Mouse (Mus musculus) CH12.LX (cell line): Measurements from ENCODE around the gene Rpl26. TPM values are rescaled to one million over a fixed set of nuclear protein-coding genes. Genes with fewer than 3 reads are reported as not detected.

ENCODE experiments used
- DNase-seq: peaks from one replicate; pipeline ENCODE4 v3.0.0-alpha.2; 2013; ENCODE audit errors: extremely low read depth
- H3K27ac ChIP-seq: 2 replicates; pipeline ENCODE4 v1.5.1; 2012; ENCODE audit warnings: low read depth, mild to moderate bottlenecking, control low read depth, moderate library complexity; ENCODE audit not compliant: insufficient read depth
- H3K27me3 ChIP-seq: replicated peaks from 2 replicates; pipeline ENCODE3; 2012; ENCODE audit warnings: inconsistent platforms
- H3K36me3 ChIP-seq, 2 experiments: replicated peaks in 1 of 2; 2 replicates each; pipeline versions ENCODE3 to v1.6.1; 2012; ENCODE audit warnings: inconsistent platforms in 1 of 2, low read length in 1 of 2, mild to moderate bottlenecking in 1 of 2, mixed read lengths in 1 of 2, moderate library complexity in 1 of 2; ENCODE audit not compliant: control insufficient read depth in 1 of 2, insufficient read depth in 1 of 2
- H3K4me1 ChIP-seq, 2 experiments: 2 replicates each; pipeline ENCODE4 v1.6.1; 2012; ENCODE audit warnings: inconsistent platforms in 1 of 2, moderate library complexity in 1 of 2; ENCODE audit not compliant: insufficient read depth in 2 of 2, control insufficient read depth in 1 of 2
- H3K4me2 ChIP-seq: 2 replicates; pipeline ENCODE4 v1.6.1; 2012; ENCODE audit warnings: low read depth, mild to moderate bottlenecking, control low read depth; ENCODE audit not compliant: poor library complexity, insufficient read depth, severe bottlenecking
- H3K4me3 ChIP-seq, 3 experiments: fragments of 150-350 bp in 1 of 3; sonication (generic) in 1 of 3; replicated peaks in 1 of 3; 2 replicates each; pipeline versions ENCODE3 to v1.5.1; 2011 to 2012; ENCODE audit warnings: low read depth in 2 of 3, low read length in 2 of 3, mild to moderate bottlenecking in 2 of 3, moderate library complexity in 2 of 3, control low read depth in 1 of 3, improper control_type of control experiment in 1 of 3, inconsistent platforms in 1 of 3, mixed read lengths in 1 of 3; ENCODE audit not compliant: poor library complexity in 1 of 3
- H3K79me2 ChIP-seq: replicated peaks from 2 replicates; pipeline ENCODE4 v1.6.1; 2012; ENCODE audit warnings: mild to moderate bottlenecking, moderate library complexity; ENCODE audit not compliant: control insufficient read depth, poor library complexity, insufficient read depth, severe bottlenecking; ENCODE audit errors: extremely low read depth
- H3K9ac ChIP-seq: 2 replicates; pipeline ENCODE4 v1.6.1; 2012; ENCODE audit warnings: low read depth, mild to moderate bottlenecking, control low read depth, moderate library complexity; ENCODE audit not compliant: insufficient read depth
- H3K9me3 ChIP-seq: replicated peaks from 2 replicates; pipeline ENCODE3; 2012; ENCODE audit warnings: low read length, inconsistent platforms, mixed read lengths
- CHD1 ChIP-seq: IDR thresholded peaks from 2 replicates; pipeline ENCODE4 v1.6.1; 2012; ENCODE audit warnings: low read depth, low read length, improper control_type of control experiment, inconsistent platforms
- CHD2 ChIP-seq: IDR thresholded peaks from 2 replicates; pipeline ENCODE4 v1.6.1; 2011; ENCODE audit warnings: low read length, improper control_type of control experiment
- CTCF ChIP-seq, 2 experiments: IDR thresholded peaks in 1 of 2; conservative IDR thresholded peaks in 1 of 2; 2 replicates each; pipeline ENCODE4 v1.5.1; 2011 to 2012; ENCODE audit warnings: low read depth in 2 of 2, low read length in 2 of 2, improper control_type of control experiment in 1 of 2, inconsistent platforms in 1 of 2, mild to moderate bottlenecking in 1 of 2, moderate library complexity in 1 of 2
- E2F4 ChIP-seq: IDR thresholded peaks from 2 replicates; pipeline ENCODE4 v1.6.1; 2011; ENCODE audit warnings: low read depth, low read length, improper control_type of control experiment; ENCODE audit not compliant: insufficient replicate concordance
- ELF1 ChIP-seq: IDR thresholded peaks from 2 replicates; pipeline ENCODE4 v1.6.1; 2014; ENCODE audit warnings: low read depth, mild to moderate bottlenecking, inconsistent platforms, low read length, improper control_type of control experiment
- EP300 ChIP-seq: IDR thresholded peaks from 2 replicates; pipeline ENCODE4 v1.6.1; 2011; ENCODE audit warnings: low read length, improper control_type of control experiment
- HCFC1 ChIP-seq: IDR thresholded peaks from 2 replicates; pipeline ENCODE4 v1.6.1; 2012; ENCODE audit warnings: low read depth, mild to moderate bottlenecking, inconsistent platforms, low read length, improper control_type of control experiment
- IRF4 ChIP-seq: IDR thresholded peaks from 2 replicates; pipeline ENCODE4 v1.6.1; 2014; ENCODE audit warnings: low read depth, mild to moderate bottlenecking, inconsistent platforms, low read length, improper control_type of control experiment
- JUND ChIP-seq: conservative IDR thresholded peaks from 2 replicates; pipeline ENCODE4 v1.6.1; 2011; ENCODE audit warnings: low read depth, low read length, improper control_type of control experiment
- MAX ChIP-seq: IDR thresholded peaks from 2 replicates; pipeline ENCODE4 v1.6.1; 2011; ENCODE audit warnings: low read length, improper control_type of control experiment
- MEF2A ChIP-seq: IDR thresholded peaks from 2 replicates; pipeline ENCODE4 v1.6.1; 2014; ENCODE audit warnings: low read depth, mild to moderate bottlenecking, inconsistent platforms, low read length, improper control_type of control experiment, borderline replicate concordance
- MXI1 ChIP-seq: IDR thresholded peaks from 2 replicates; pipeline ENCODE4 v1.6.1; 2011; ENCODE audit warnings: mild to moderate bottlenecking, low read depth, low read length, improper control_type of control experiment
- MYC ChIP-seq: IDR thresholded peaks from 2 replicates; pipeline ENCODE4 v1.6.1; 2011; ENCODE audit warnings: low read depth, mild to moderate bottlenecking, improper control_type of control experiment, low read length
- NELFE ChIP-seq: IDR thresholded peaks from 2 replicates; pipeline ENCODE4 v1.6.1; 2011; ENCODE audit warnings: low read depth, low read length, improper control_type of control experiment
- PAX5 ChIP-seq: IDR thresholded peaks from 2 replicates; pipeline ENCODE4 v1.6.1; 2012; ENCODE audit warnings: low read length, inconsistent platforms, mixed read lengths
- RAD21 ChIP-seq: IDR thresholded peaks from 2 replicates; pipeline ENCODE4 v1.6.1; 2011; ENCODE audit warnings: low read depth, mild to moderate bottlenecking, low read length, improper control_type of control experiment, moderate library complexity
- RCOR1 ChIP-seq: conservative IDR thresholded peaks from 2 replicates; pipeline ENCODE4 v1.6.1; 2012; ENCODE audit warnings: low read depth, mild to moderate bottlenecking, inconsistent platforms, low read length, improper control_type of control experiment
- SIN3A ChIP-seq: IDR thresholded peaks from 2 replicates; pipeline ENCODE4 v1.6.1; 2012; ENCODE audit warnings: low read length, improper control_type of control experiment, inconsistent platforms
- SMC3 ChIP-seq: IDR thresholded peaks from 2 replicates; pipeline ENCODE4 v1.6.1; 2011; ENCODE audit warnings: low read depth, low read length, improper control_type of control experiment
- ZC3H11A ChIP-seq: IDR thresholded peaks from 2 replicates; pipeline ENCODE4 v1.6.1; 2012; ENCODE audit warnings: low read depth, mild to moderate bottlenecking, inconsistent platforms, low read length, improper control_type of control experiment
- dilution Hi-C: fragments of 300-500 bp; cut with MboI; formaldehyde crosslinking; loops from 2 replicates; pipeline ENCODE4 v1.14.3; 2020; ENCODE audit warnings: low sequenced_read_pairs; ENCODE audit not compliant: extremely low pct_unique_long_range_greater_than_20kb, extremely low pct_ligation_motif_present
- in situ Hi-C: fragments of 300-500 bp; cut with MboI; formaldehyde crosslinking; loops from 3 replicates; pipeline ENCODE4 v1.14.3; 2019; ENCODE audit warnings: low sequenced_read_pairs, low pct_ligation_motif_present, low pct_unique_long_range_greater_than_20kb, mixed read lengths
- polyA plus RNA-seq: library from polyadenylated mRNA; unstranded; fragments of >175 nt; gene quantifications from 2 replicates; pipeline ENCODE4 v1.2.1, GENCODE M21; 2012; ENCODE audit warnings: low read depth; ENCODE audit not compliant: insufficient read length
- total RNA-seq, 2 experiments: library from RNA; depleted of rRNA; stranded (reverse); fragments of 300-350 nt in 1 of 2; fragments of >200 nt in 1 of 2; gene quantifications; 2 replicates each; pipeline ENCODE4 v1.2.3; 2012 to 2014

Rpl26 gene
- total and polyA plus RNA-seq, 3 experiments = 3,408 to 6,551 (median 6,508) TPM

- Histone ChIP-seq H3K27ac (no peak within 1 kb of the TSS), H3K79me2 (no peaks in the 10 kb centered on the region), H3K27me3 (no peaks in the 10 kb centered on the region), H3K4me1 (peaks cover 0 to 19% of the 10 kb centered on the region in 2 experiments; a peak in 2 of 4 replicates), H3K36me3 (no peaks in the 10 kb centered on the region), H3K9ac (no peak within 1 kb of the TSS), H3K4me3 (no peak within 1 kb of the TSS), H3K9me3 (no peaks in the 10 kb centered on the region), H3K4me2 (no peak within 1 kb of the TSS)
- DNase-seq = no peak
- no peak for TF ChIP-seq MXI1
- no peak for TF ChIP-seq EP300
- TF ChIP-seq ELF1 = peak; percentile 22; the same call in 1 of the 2 replicates
- TF ChIP-seq JUND = no peak
- no peak for TF ChIP-seq CHD1
- no peak for TF ChIP-seq E2F4
- peak; percentile 27; the same call in 1 of the 2 replicates for TF ChIP-seq NELFE
- TF ChIP-seq RAD21 = no peak
- in situ Hi-C loops = loop anchor here (10.0 kb wide), 2 partner anchors 127 to 297 kb away; no protein-coding TSS in a partner anchor
- dilution Hi-C loops = no loop called here
Observed at GRCm38 (mm10) chr11:68871748-68872147, 29.6 kb upstream of the Rpl26 start, which contains the start of gene Ndel1. Ndel1 (minus strand) TSS chr11:68871858.

GRCm38 (mm10) chr11:68874841-68875240 is 26.5 kb upstream of the Rpl26 start:
- no peak overlapping the region for H3K27ac ChIP-seq
- dilution Hi-C loops = no loop called here
- no peaks in the 10 kb centered on the region for H3K9me3 ChIP-seq
- in situ Hi-C loops = loop anchor here (10.0 kb wide), 2 partner anchors 130 to 300 kb away; no protein-coding TSS in a partner anchor
- no peak overlapping the region for H3K4me3 ChIP-seq
- no peaks in the 10 kb centered on the region for H3K79me2 ChIP-seq
- H3K36me3 ChIP-seq = no peaks in the 10 kb centered on the region
- peak; percentile 86 for DNase-seq
- no peak overlapping the region for H3K9ac ChIP-seq
- peaks cover 0 to 19% of the 10 kb centered on the region in 2 experiments; a peak in 2 of 4 replicates for H3K4me1 ChIP-seq
- no peaks in the 10 kb centered on the region for H3K27me3 ChIP-seq
- H3K4me2 ChIP-seq = 0 out of 2 replicates have a peak overlapping the region, but pooled peaks have one; percentile 14
- TF ChIP-seq MAX (peak; percentile 39), SMC3 (peak; percentile 86), RCOR1 (no peak), CTCF (conservative IDR thresholded peaks at IDR 0.05 in 1 of 2, IDR thresholded peaks at IDR 0.05 in 1 of 2; ENCODE audit: low read depth in 2 of 2, low read length in 2 of 2) (peak; percentile 94 to 96), NELFE (peak; percentile 22; the same call in 1 of the 2 replicates), HCFC1 (peak; percentile 30; the same call in 1 of the 2 replicates), MEF2A (peak; percentile 54), SIN3A (0 out of 2 replicates have a peak, but pooled peaks have one; percentile 16), E2F4 (peak; percentile 24; the same call in 1 of the 2 replicates), IRF4 (peak; percentile 36; the same call in 1 of the 2 replicates), RAD21 (peak; percentile 89), CHD2 (no peak), MYC (peak; percentile 46; the same call in 1 of the 2 replicates), ZC3H11A (peak; percentile 18; the same call in 1 of the 2 replicates), PAX5 (no peak)
